Mouse (Mus musculus): ENCODE measurements at regions not wholly inside any gene's neighbourhood (a gene's known extent, or its start where the extent isn't known, plus 50 kb on each side); places are given as distances from the start of the nearest gene placed in this dataset.

DNA sequence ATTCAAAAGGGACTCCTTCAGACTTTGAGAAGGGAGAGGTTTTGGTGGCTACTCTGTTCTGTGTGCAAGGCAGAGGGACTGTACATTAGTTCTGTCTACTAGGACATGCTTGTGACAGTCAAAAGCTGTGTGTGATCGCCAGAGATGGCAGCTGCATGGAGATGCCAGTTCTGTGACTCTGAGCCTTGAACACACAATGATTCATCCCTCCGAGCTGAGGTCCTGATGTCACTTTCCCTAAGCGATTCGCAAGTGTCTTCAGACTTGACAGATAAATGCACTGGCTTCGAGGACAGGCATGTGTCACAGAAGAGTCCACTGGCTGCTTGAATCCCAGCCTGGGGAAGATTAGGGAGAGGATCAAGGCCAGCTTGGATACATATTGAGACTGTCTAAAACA, 218.8 kb downstream of the Gadd45g start:
- ATAC-seq (ENCODE audit: low FRiP score): no peak
- H3K9me3 ChIP-seq: no peaks in the 10 kb centered on the region
- 85% methylated on average over 5 of the region's 5 CpGs for WGBS
- H3K27ac ChIP-seq: no peak overlapping the region
- H3K4me3 ChIP-seq (replicated peaks): no peak overlapping the region
- no peak overlapping the region for H3K4me2 ChIP-seq
- H3K4me1 ChIP-seq: 0 out of 2 replicates have a peak, but pooled peaks cover 4% of the 10 kb centered on the region
- no peak overlapping the region for H3K9ac ChIP-seq
- H3K36me3 ChIP-seq (replicated peaks): no peaks in the 10 kb centered on the region
- no peaks in the 10 kb centered on the region for H3K27me3 ChIP-seq

DNA sequence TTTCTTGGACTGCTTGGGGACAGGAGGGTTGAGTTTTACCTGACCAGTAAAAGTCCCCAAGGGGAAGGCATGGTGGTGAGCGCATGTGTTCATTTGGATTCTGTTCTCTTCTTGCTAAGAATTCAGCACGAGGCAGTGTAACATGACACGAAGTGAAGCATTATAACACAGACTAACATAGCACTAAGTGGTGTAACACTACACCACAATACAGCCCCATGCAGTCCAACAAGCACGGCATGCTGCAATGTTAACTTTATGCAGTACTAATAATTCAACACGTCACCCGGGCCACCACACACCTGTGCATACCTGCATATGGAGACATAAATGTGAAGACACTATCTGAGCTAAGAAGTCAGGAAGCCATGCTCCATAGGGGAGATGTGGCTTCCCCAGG, 219.2 kb downstream of the Gadd45g start:
- ATAC-seq (ENCODE audit: low FRiP score): no peak
- Histone ChIP-seq H3K4me1 (no peaks in the 10 kb centered on the region), H3K4me2 (no peak overlapping the region), H3K36me3 (replicated peaks) (no peaks in the 10 kb centered on the region), H3K27ac (no peak overlapping the region), H3K9ac (no peak overlapping the region), H3K9me3 (no peaks in the 10 kb centered on the region), H3K27me3 (no peaks in the 10 kb centered on the region), H3K4me3 (replicated peaks) (no peak overlapping the region)
- 89% methylated on average over 6 of the region's 6 CpGs for WGBS

- no peaks in the 10 kb centered on the region for H3K27me3 ChIP-seq
- H3K27ac ChIP-seq: no peak overlapping the region
- 60% methylated on average over 4 of the region's 4 CpGs for whole genome bisulfite sequencing
- ATAC-seq (ENCODE audit: low FRiP score): no peak
- no peak overlapping the region for H3K4me3 ChIP-seq (replicated peaks)
- no peaks in the 10 kb centered on the region for H3K9me3 ChIP-seq
- no peaks in the 10 kb centered on the region for H3K36me3 ChIP-seq (replicated peaks)
- H3K9ac ChIP-seq: no peak overlapping the region
- H3K4me2 ChIP-seq: no peak overlapping the region
- no peaks in the 10 kb centered on the region for H3K4me1 ChIP-seq
Observed at GRCm38 (mm10) chr13:52067048-52067447, 220.6 kb downstream of the Gadd45g start.

- H3K4me3 ChIP-seq (replicated peaks): no peak overlapping the region
- WGBS: 82% methylated on average over 6 of the region's 6 CpGs
- H3K27me3 ChIP-seq: no peaks in the 10 kb centered on the region
- H3K4me1 ChIP-seq: no peaks in the 10 kb centered on the region
- no peak overlapping the region for H3K4me2 ChIP-seq
- H3K9ac ChIP-seq: no peak overlapping the region
- H3K9me3 ChIP-seq: no peaks in the 10 kb centered on the region
- no peak overlapping the region for H3K27ac ChIP-seq
- H3K36me3 ChIP-seq (replicated peaks): no peaks in the 10 kb centered on the region
- no peak for ATAC-seq (ENCODE audit: low FRiP score)
Observed at GRCm38 (mm10) chr13:52068886-52069439, 222.5 kb downstream of the Gadd45g start.

DNA sequence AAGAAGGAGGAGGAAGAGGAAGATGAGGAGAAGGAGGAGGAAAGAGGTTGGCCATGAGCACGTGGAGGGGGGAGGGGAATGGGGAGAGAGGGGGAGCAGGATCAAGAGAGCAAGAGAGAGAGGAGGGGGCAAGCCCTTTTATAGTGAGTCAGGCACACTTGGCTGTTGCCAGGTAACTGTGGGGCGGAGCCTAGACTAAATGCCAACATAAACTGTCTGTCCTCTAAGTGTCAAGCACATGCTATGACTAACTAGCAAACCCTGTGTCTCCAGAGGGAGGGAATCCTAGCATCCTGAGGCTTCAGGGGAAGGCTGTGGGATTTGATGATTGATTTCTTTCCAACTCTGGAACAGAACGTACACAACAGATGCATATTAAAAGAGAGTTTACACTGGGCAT, 223.2 kb downstream of the Gadd45g start:
- peaks cover 3% of the 10 kb centered on the region; the same call in 1 of the 2 replicates for H3K27me3 ChIP-seq
- 61% methylated on average over 3 of the region's 3 CpGs for WGBS
- no peaks in the 10 kb centered on the region for H3K4me1 ChIP-seq
- H3K36me3 ChIP-seq (replicated peaks): no peaks in the 10 kb centered on the region
- no peak overlapping the region for H3K9ac ChIP-seq
- no peak overlapping the region for H3K4me3 ChIP-seq (replicated peaks)
- no peaks in the 10 kb centered on the region for H3K9me3 ChIP-seq
- no peak overlapping the region for H3K27ac ChIP-seq
- no peak for ATAC-seq (ENCODE audit: low FRiP score)
- H3K4me2 ChIP-seq: no peak overlapping the region

DNA sequence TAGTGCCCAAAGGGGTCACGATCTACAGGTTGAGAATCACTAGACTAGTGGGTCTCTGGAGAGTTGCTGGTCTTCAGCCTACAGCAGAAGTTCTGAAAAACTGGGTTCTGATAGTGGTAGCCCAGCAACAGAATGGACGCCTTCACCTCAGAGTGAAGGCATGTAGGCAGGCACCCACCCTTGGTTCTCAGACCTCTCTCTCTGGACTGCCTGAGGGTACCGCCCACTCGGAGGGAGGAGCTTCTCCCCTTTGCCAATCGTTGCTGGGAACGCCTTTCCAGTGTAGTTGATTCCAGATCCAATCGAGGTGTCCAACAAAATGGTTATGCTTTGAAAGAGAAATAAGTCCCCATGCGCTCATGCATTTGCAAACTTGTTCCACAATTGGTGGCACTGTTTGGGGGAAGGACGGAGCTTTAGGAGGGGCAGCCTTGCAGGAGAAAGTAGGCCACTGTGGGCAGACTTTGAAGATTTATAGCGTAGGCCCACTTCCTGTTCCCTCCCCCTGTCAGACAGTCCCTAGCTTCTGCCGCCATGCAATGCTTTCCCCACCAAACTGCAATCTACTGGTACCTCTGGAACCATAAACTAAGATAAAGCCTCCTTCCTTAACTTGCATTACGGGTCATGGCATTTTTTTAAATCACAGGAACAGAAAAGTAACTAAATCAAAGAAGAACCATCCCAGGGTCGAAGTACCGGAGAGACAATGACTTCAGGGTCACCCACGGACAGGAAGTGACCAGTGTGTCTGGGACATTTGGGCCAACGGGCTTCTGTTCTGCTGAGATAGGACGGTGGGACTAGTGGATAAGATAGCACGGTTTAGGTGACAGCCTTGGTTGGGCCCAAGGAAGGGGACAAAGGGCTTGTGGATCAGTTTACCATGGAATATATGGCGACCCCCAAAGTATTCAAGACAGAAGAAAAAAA, 224.5 kb downstream of the Gadd45g start:
- Histone ChIP-seq H3K9me3 (no peaks in the 10 kb centered on the region), H3K9ac (no peak overlapping the region), H3K27me3 (peaks cover 3% of the 10 kb centered on the region; the same call in 1 of the 2 replicates), H3K27ac (no peak overlapping the region), H3K4me1 (no peaks in the 10 kb centered on the region), H3K4me3 (replicated peaks) (no peak overlapping the region), H3K36me3 (replicated peaks) (no peaks in the 10 kb centered on the region), H3K4me2 (no peak overlapping the region)
- WGBS: 90% methylated on average over 19 of the region's 19 CpGs
- no peak for ATAC-seq (ENCODE audit: low FRiP score)

DNA sequence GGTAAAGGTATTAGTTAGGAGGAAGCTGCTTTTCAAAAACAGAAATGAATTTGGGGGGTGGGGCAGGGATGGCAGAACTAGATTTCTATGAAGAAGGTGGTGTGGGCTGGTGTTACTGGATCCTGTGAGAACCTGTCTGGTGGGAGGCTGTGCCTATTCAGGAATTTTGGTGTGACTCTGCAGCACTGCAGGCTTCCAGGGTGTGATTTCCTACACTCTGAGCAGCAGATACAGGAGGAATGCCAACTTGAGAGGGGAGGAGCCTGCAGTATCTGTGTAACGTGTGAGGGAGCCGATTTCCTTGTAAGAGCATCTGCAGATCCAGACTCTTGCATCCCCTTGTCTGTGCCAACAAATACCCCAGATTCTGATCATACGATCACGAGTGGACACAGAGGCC, 231.1 kb downstream of the Gadd45g start:
- Histone ChIP-seq H3K4me3 (replicated peaks) (no peak overlapping the region), H3K4me1 (no peaks in the 10 kb centered on the region), H3K27ac (no peak overlapping the region), H3K27me3 (peaks cover 3% of the 10 kb centered on the region; the same call in 1 of the 2 replicates), H3K9me3 (no peaks in the 10 kb centered on the region), H3K36me3 (replicated peaks) (no peaks in the 10 kb centered on the region), H3K4me2 (no peak overlapping the region), H3K9ac (no peak overlapping the region)
- no peak for ATAC-seq (ENCODE audit: low FRiP score)
- WGBS: 80% methylated on average over 4 of the region's 4 CpGs

DNA sequence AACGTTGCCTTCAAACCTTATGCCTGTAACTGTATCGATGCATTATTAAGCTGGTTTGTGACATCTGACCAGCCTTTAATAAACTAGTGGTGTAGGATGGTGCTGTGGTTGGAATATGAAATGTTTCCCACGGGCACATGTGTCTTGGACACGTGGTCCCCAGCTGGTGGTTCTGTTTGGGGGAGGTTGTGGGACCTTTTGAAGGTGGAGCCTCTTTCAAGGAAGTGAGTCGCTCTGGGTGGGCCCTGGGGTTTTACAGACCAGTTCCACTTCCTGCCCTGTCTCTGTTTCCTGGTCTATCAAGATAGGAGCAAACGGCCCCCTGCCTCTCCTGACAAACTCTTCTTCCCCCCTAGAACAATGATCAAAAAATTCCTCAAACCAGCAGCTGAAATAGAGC, 232.1 kb downstream of the Gadd45g start:
- no peak for ATAC-seq (ENCODE audit: low FRiP score)
- Histone ChIP-seq H3K9me3 (no peaks in the 10 kb centered on the region), H3K27me3 (peaks cover 3% of the 10 kb centered on the region; the same call in 1 of the 2 replicates), H3K27ac (no peak overlapping the region), H3K4me1 (0 out of 2 replicates have a peak, but pooled peaks cover under 1% of the 10 kb centered on the region), H3K4me3 (replicated peaks) (no peak overlapping the region), H3K4me2 (no peak overlapping the region), H3K36me3 (replicated peaks) (no peaks in the 10 kb centered on the region), H3K9ac (no peak overlapping the region)
- WGBS: 81% methylated on average over 6 of the region's 6 CpGs

DNA sequence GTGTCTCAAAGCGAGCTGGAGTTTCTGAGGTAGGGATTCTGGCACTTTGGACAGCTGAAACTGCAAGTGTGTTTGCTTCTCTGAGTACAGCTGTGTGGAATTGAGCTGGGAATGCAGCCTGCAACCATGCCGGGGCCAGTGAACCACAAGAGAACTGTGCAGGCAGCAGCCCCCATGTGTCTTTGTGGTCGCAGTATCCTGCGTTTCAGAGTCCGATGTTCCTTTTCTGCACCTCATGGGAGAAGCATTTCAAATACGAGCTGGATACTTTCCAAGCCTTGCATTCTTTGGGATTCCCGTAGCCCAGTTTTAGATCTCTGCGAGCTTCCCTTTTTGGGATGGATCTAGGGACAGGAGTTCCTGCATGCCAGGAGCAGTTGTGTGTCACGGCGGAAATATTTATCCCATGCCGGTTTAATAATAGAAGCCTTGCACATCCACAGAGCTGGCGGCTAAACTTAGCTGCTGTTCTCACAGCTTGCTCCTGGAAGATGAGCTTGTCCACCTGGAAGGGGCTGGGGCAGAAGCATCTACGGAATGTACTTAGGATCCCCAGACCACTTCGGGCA, 233.3 kb downstream of the Gadd45g start:
- Histone ChIP-seq H3K9ac (no peak overlapping the region), H3K36me3 (replicated peaks) (no peaks in the 10 kb centered on the region), H3K4me1 (0 out of 2 replicates have a peak, but pooled peaks cover 3% of the 10 kb centered on the region), H3K4me2 (no peak overlapping the region), H3K4me3 (replicated peaks) (no peak overlapping the region), H3K27me3 (no peaks in the 10 kb centered on the region), H3K9me3 (no peaks in the 10 kb centered on the region), H3K27ac (no peak overlapping the region)
- WGBS: 78% methylated on average over 14 of the region's 14 CpGs
- ATAC-seq (ENCODE audit: low FRiP score): no peak

DNA sequence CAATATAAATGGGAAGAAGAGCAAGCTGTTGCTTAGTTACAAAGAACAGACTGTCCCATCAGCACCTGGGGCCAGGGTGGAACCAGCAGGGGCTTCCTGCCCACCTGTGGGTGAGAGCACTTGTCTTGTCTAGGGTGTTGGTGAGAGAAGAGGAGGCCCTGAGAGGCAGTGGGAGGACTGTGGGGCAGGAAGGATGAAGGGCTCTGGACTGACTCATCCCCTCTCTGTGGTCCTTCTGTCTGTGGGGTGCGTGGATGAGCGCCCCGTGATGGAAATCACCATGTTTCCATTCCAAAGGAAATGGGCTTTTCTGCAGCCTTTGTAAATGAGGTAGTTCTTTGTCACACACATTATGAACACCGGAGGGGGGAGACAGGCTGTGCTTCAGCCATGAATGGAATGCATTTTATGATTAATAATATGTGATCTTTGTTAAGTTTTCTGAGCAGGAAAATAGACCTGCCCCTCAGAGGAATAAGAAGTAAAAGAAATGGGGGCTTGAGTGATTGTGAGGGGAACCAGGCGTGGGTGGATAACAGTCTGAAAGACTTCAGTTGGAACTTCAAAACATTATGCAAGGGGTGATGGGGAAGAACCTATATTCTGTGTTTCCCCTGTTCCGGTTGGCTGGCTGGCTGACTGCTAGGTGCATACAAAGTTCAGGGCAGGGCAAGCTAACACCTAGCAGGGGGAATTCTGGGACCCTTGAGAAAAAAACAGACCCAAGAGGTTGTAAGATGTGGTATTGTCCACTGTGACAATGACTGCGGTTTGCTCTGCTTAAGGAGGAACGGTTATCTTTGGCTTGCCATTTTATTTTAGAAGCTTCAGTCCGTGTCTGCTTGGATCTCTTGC, 237.3 kb downstream of the Gadd45g start:
- Histone ChIP-seq H3K27ac (no peak overlapping the region), H3K9me3 (no peaks in the 10 kb centered on the region), H3K4me3 (replicated peaks) (no peak overlapping the region), H3K9ac (no peak overlapping the region), H3K27me3 (no peaks in the 10 kb centered on the region), H3K36me3 (replicated peaks) (no peaks in the 10 kb centered on the region), H3K4me2 (no peak overlapping the region), H3K4me1 (peaks cover 8% of the 10 kb centered on the region; the same call in 1 of the 2 replicates)
- ATAC-seq (ENCODE audit: low FRiP score): no peak
- WGBS: 74% methylated on average over 9 of the region's 9 CpGs

DNA sequence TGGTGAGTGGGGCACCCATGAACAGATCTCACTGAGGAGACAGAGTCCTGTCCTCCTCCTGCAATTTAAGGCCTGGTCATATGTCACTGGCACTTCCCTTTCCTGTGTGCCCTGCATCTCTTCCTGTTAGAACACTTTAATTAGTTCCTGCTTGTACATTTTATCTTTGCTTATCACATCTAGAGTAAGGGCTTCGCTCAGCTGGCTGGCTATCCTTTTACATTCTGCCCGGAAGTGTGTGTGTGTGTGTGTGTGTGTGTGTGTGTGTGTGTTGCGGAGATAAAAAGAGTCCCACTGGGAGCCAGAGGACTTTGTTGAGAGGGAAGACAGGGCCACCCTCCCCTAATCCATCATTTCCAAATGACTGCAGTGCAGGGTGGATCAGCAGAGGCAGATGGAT, 238.6 kb downstream of the Gadd45g start:
- no peaks in the 10 kb centered on the region for H3K36me3 ChIP-seq (replicated peaks)
- 75% methylated on average over 3 of the region's 3 CpGs for WGBS
- no peak for ATAC-seq (ENCODE audit: low FRiP score)

GRCm38 (mm10) chr13:52088319-52088718, 241.8 kb downstream of the Gadd45g start:
- H3K27ac ChIP-seq: no peak overlapping the region
- WGBS: 42% methylated on average over 8 of the region's 8 CpGs
- no peak overlapping the region for H3K9ac ChIP-seq
- H3K4me1 ChIP-seq: peaks cover 14% of the 10 kb centered on the region; the same call in 1 of the 2 replicates
- H3K36me3 ChIP-seq (replicated peaks): no peaks in the 10 kb centered on the region
- no peaks in the 10 kb centered on the region for H3K9me3 ChIP-seq
- no peaks in the 10 kb centered on the region for H3K27me3 ChIP-seq
- no peak overlapping the region for H3K4me3 ChIP-seq (replicated peaks)
- ATAC-seq (ENCODE audit: low FRiP score): no peak
- no peak overlapping the region for H3K4me2 ChIP-seq

More for the DNA sequence above, 238.6 kb downstream of the Gadd45g start:
- no peak overlapping the region for H3K27ac ChIP-seq
- no peak overlapping the region for H3K4me3 ChIP-seq (replicated peaks)
- H3K9ac ChIP-seq: no peak overlapping the region
- no peak overlapping the region for H3K4me2 ChIP-seq
- H3K4me1 ChIP-seq: peaks cover 8% of the 10 kb centered on the region; the same call in 1 of the 2 replicates
- no peaks in the 10 kb centered on the region for H3K9me3 ChIP-seq
- H3K27me3 ChIP-seq: no peaks in the 10 kb centered on the region
